Mouse (Mus musculus): ENCODE measurements around the gene Catsperg1.
"Not testable (repeated sequence)": the region's sequence is repeated elsewhere in the genome, so short reads cannot be mapped to it uniquely, and the experiment has no call there.

The Catsperg1 gene

GRCm38 (mm10) chr7:29230560-29230959 is 16.7 kb upstream of the Catsperg1 start:
- DNase-seq (ENCODE audit: low read depth) = peak; percentile 69

- no peak for DNase-seq (ENCODE audit: low read depth)
Measured at GRCm38 (mm10) chr7:29228202-29228601, 14.4 kb upstream of the Catsperg1 start.

DNA sequence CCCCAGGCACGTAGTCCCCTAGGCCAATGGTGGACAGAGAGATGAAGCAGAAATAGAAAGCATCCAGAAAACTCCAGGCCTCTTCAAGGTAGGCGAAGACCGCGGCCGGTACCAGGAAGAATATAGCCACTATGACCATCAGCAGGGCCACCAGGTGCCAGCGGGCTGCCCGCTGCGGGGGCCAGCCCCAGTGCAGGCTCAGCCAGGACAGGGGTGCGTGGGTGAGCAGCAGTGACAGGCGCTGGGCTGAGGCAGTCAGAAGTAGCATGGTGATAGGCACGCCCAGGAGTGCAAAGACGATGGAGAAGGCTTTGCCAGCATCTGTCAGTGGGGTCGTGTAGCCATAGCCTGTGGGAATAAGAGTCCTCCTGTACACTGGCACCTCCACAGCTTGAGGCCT is 11.7 kb upstream of the Catsperg1 start:
- no peak for DNase-seq (ENCODE audit: low read depth)

- no peak for DNase-seq (ENCODE audit: low read depth)
Measured at GRCm38 (mm10) chr7:29224756-29225394, 11.0 kb upstream of the Catsperg1 start.

GRCm38 (mm10) chr7:29214846-29215245 is 1.0 kb upstream of the Catsperg1 start:
- no peak for DNase-seq (ENCODE audit: low read depth)

- no peak for DNase-seq (ENCODE audit: low read depth)
Measured at GRCm38 (mm10) chr7:29214236-29214635, 401 bp upstream of the Catsperg1 start.

DNA sequence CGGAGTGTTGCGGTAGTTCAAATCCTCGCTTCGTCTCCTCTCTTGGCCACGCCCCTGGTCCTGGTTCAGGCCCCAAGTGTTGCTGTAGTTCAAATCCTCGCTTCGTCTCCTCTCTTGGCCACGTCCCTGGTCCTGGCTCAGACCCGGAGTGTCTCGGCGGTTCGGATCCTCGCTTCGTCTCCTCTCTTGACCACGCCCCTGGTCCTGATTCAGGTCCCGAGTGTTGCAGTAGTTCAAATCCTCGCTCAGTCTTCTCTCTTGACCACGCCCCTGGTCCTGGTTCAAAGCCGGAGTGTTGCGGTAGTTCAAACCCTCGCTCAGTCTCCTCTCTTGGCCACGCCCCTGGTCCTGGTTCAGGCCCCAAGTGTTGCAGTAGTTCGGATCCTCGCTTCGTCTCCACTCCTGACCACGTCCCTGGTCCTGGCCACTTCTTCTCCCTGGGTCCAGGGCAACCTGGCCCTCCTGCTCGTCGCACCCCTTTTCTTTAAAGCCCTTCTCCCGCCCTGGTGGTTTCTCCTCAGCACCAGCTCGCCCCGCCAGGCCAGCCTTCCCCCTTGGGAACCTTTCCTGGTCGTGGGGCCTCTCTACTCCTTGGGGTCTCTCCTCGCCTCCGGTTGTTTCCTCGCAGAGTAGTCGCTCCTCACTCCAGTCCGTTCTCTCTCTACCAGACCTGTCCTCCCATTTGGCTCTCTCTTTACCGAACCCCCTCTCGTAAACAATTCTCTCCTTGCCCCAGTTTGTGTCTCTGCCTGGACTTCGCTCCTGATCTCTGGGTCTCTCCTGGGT is 867 bp downstream of the Catsperg1 start:
- DNase-seq (ENCODE audit: low read depth) = not testable (repeated sequence)

DNA sequence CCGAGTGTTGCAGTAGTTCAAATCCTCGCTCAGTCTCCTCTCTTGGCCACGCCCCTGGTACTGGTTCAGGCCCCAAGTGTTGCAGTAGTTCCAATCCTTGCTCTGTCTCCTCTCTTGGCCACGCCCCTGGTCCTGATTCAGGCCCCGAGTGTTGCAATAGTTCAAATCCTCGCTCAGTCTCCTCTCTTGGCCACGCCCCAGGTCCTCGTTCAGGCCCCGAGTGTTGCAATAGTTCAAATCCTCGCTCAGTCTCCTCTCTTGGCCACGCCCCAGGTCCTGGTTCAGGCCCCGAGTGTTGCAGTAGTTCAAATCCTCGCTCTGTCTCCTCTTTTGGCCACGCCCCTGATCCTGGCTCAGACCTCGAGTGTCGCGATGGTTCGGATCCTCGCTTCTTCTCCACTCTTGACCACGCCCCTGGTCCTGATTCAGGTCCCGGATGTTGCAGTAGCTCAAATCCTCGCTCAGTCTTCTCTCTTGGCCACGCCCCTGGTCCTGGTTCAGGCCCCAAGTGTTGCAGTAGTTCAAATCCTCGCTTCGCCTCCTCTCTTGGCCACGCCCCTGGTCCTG is 1.6 kb downstream of the Catsperg1 start:
- DNase-seq (ENCODE audit: low read depth) = peak; percentile 44

- DNase-seq (ENCODE audit: low read depth) = peak; percentile 51
Measured at GRCm38 (mm10) chr7:29211415-29212198, 2.2 kb downstream of the Catsperg1 start.

DNA sequence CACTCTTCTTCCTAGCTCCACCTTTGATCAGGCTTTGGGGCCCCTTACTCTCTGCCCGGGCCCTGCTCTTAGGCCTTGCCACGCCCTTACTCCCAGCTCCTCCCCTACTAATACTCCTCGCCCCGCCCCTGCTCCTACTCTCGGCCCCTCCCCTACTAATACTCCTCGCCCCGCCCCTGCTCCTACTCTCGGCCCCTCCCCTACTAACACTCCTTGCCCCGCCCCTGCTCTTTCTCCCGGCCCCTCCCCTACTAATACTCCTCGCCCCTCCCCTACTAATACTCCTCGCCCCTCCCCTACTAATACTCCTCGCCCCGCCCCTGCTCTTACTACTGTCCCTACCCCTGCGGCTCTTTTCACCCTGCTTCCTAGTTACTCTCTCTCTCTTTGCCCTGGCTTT is 2.8 kb downstream of the Catsperg1 start:
- not testable (repeated sequence) for DNase-seq (ENCODE audit: low read depth)

DNA sequence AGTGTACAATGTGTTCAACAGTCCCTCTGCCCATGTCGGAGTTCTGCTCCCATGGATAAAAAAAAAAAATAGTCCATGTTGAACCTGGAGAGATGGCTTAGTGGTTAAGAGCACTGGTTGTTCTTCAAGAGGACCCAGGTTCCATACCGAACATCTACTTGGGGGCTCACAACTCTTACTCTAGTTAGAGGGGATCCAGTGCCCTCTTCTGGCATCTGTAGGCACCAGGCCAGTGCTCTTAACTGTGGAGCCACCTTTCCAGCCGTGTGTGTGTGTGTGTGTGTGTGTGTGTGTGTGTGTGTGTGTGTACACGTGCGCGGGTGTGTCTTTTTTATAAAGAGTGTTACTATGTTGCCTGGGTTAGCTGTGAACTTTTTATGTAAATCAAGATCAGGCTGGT is 11.3 kb downstream of the Catsperg1 start:
- DNase-seq (ENCODE audit: low read depth) = peak; percentile 30

GRCm38 (mm10) chr7:29194230-29194629 is 19.6 kb downstream of the Catsperg1 start:
- not testable (repeated sequence) for DNase-seq (ENCODE audit: low read depth)

DNA sequence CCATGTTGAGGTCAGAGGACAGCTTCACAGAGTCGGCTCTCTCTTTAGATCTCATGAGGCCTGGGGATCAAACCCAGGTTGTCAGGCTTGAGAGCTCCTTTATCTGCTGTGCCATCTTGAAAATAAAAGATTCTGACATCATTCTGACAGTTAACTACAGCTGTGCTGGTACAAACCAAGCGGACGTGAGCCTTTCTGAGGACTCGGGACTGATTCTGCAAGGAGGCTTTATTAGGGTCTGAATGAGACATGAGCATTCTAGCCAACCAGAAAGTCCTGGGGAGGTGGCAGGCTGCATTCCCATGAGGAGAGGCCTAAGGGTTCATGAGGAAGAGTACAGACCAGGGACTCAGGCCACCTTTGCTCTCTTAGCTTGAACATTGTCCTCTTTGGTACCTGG is 32.5 kb downstream of the Catsperg1 start:
- not testable (repeated sequence) for DNase-seq (ENCODE audit: low read depth)

- DNase-seq (ENCODE audit: low read depth) = no peak
Measured at GRCm38 (mm10) chr7:29180854-29181236, 33.0 kb downstream of the Catsperg1 start.

- DNase-seq (ENCODE audit: low read depth) = peak; percentile 99
Measured at GRCm38 (mm10) chr7:29180077-29180853, 33.6 kb downstream of the Catsperg1 start, which contains the start of gene Psmd8. TSS of gene Psmd8 (minus strand) at chr7:29180701.

GRCm38 (mm10) chr7:29179323-29179722 is 34.5 kb downstream of the Catsperg1 start:
- peak; percentile 82 for DNase-seq (ENCODE audit: low read depth)

DNA sequence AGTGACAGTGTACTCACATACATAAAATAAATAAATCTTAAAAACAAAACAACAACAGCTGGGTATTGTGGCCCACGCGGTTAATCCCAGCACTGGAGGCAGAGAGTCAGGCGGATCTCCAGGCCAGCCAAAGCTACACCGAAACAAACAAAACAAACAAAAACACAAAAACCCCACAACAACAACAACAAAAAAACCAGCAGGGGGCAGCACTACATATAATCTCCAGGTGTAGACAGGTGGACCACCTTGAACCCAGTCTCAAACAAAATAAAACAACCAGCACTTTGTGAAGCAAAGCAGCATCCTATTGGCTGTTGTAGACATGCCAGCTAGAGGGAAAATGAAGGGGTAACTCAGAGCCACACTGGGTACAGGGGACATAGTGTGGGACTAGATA is 35.7 kb downstream of the Catsperg1 start:
- DNase-seq (ENCODE audit: low read depth) = no peak

DNA sequence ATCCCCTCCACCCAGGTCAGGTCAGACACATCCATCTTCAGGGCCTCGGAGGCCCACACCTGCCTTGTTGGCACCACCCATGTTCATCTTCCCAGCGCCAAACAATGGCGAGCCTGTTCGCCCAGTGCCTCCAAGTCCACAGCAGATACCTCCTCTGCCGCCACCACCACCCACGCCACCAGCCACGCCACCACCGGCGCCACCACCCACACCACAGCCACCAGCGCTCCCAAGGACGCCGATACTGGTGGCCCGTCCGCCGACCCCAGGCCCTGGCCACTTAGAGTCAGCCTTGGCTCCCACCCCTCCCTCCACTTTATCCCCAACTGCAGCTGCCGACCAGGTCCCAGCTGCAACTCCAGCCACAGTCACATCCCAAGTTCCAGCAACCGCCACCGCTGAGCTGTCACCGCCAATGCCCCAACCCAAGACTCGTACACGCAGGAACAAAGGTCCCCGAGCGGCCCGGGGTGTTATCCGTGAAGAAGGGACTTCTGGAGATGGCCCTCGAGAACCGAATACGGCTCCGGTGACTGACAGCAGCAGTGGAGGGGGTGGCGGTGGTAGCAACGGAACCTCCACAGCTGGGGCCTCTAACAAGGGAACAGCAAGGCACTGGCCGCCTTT is 41.3 kb downstream of the Catsperg1 start:
- no peak for DNase-seq (ENCODE audit: low read depth)

DNA sequence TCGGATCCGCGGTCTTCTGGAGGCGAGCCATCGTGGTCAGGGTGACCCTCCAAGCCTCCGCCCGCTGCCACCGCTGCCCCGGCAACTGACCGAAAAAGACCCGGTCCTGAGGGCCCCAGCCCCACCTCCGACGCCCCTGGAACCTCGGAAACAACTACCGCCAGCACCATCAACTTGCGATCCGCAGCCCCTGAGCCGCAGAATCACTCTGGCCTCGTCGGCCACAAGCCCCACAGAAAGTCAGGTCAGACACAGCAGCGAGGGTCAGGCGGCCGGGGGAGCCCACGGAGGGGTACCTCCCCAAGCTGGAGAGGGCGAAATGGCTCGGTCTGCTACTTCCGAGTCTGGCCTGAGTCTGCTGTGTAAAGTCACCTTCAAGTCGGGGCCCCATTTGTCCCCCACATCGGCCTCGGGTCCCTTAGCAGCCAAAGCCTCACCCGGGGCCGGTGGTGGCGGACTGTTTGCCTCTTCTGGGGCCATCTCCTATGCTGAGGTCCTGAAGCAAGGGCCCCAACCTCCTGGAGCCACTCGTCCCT is 42.2 kb downstream of the Catsperg1 start:
- DNase-seq (ENCODE audit: low read depth) = no peak

- DNase-seq (ENCODE audit: low read depth) = no peak
Measured at GRCm38 (mm10) chr7:29170755-29171561, 42.9 kb downstream of the Catsperg1 start.
